Mouse (Mus musculus) embryonic facial prominence, embryonic 11.5 days (tissue): ENCODE data around the gene Resp18. TPM values are rescaled to one million over a fixed set of nuclear protein-coding genes. Genes with fewer than 3 reads are reported as not detected.
A peak's percentile ranks its signal among the peaks of the same experiment; 100 is the strongest.

ENCODE experiments used
- ATAC-seq: fragments of 200-750 bp; cut with Nextera tagmentation; replicated peaks from 2 replicates; pipeline ENCODE4 v1.8.0; 2017; ENCODE audit warnings: low read depth; ENCODE audit not compliant: insufficient number of reproducible peaks, low FRiP score, low TSS enrichment
- DNase-seq: peaks from one replicate; pipeline ENCODE4 v3.0.0-alpha.2; 2015; ENCODE audit warnings: low spot score
- H3K27ac ChIP-seq: fragments of 300-500 bp; sonication (generic); replicated peaks from 2 replicates; pipeline ENCODE4 v1.5.1; 2014; ENCODE audit warnings: mild to moderate bottlenecking, low read depth, low read length, control low read depth
- H3K27me3 ChIP-seq: fragments of 300-500 bp; sonication (generic); 2 replicates; pipeline ENCODE4 v1.6.1; 2014; ENCODE audit warnings: mild to moderate bottlenecking, low read length, moderate library complexity, mixed read lengths; ENCODE audit not compliant: control insufficient read depth, insufficient read depth
- H3K36me3 ChIP-seq: fragments of 300-500 bp; sonication (generic); replicated peaks from 2 replicates; pipeline ENCODE4 v1.6.1; 2014; ENCODE audit warnings: low read depth, mild to moderate bottlenecking, low read length, moderate library complexity, mixed read lengths; ENCODE audit not compliant: control insufficient read depth, insufficient read depth
- H3K4me1 ChIP-seq: fragments of 300-500 bp; sonication (generic); 2 replicates; pipeline ENCODE4 v1.6.1; 2014; ENCODE audit warnings: low read length, mixed read lengths; ENCODE audit not compliant: control insufficient read depth, insufficient read depth
- H3K4me2 ChIP-seq: fragments of 300-500 bp; sonication (generic); 2 replicates; pipeline ENCODE4 v1.6.1; 2014; ENCODE audit warnings: low read depth, mild to moderate bottlenecking, control low read depth, low read length, moderate library complexity
- H3K4me3 ChIP-seq: fragments of 300-500 bp; sonication (generic); 2 replicates; pipeline ENCODE4 v1.5.1; 2014; ENCODE audit warnings: low read depth, low read length, control low read depth
- H3K9ac ChIP-seq: fragments of 300-500 bp; sonication (generic); replicated peaks from 2 replicates; pipeline ENCODE4 v1.6.1; 2014; ENCODE audit warnings: mild to moderate bottlenecking, control low read depth, low read length
- H3K9me3 ChIP-seq: fragments of 300-500 bp; sonication (generic); replicated peaks from 2 replicates; pipeline ENCODE4 v1.6.1; 2016; ENCODE audit warnings: mild to moderate bottlenecking, low read length, inconsistent platforms, mixed read lengths; ENCODE audit not compliant: control insufficient read depth
- WGBS: fragments of 180-500 bp; shearing (Covaris S2); extraction: QIAGEN DNeasy Blood & Tissue Kit; methylation state at CpG from one replicate; pipeline ENCODE4 v1.1.7; 2014; 5-methylcytosine and 5-hydroxymethylcytosine counted together
- polyA plus RNA-seq: library from polyadenylated mRNA; unstranded; fragments of >200 nt; fragmentation: Nextera tagmentation; extraction: Ambion mirVana; gene quantifications from 2 replicates; pipeline ENCODE4 v1.2.1, GENCODE M21; 2014

The Resp18 gene
- polyA plus RNA-seq, 1 experiment from 2014 or later: 4.9 TPM

GRCm38 (mm10) chr1:75290582-75290981 lies 12.4 kb upstream of the Resp18 start:
- Histone ChIP-seq H3K27me3 (no peaks in the 10 kb centered on the region), H3K4me2 (no peak overlapping the region), H3K4me1 (no peaks in the 10 kb centered on the region), H3K9me3 (no peaks in the 10 kb centered on the region), H3K36me3 (no peaks in the 10 kb centered on the region), H3K27ac (no peak overlapping the region), H3K9ac (no peak overlapping the region), H3K4me3 (no peak overlapping the region)
- peak; percentile 55 for DNase-seq
- no peak for ATAC-seq

- no peaks in the 10 kb centered on the region for H3K27me3 ChIP-seq
- no peak overlapping the region for H3K27ac ChIP-seq
- H3K4me3 ChIP-seq: no peak overlapping the region
- H3K4me2 ChIP-seq: no peak overlapping the region
- no peak overlapping the region for H3K9ac ChIP-seq
- H3K9me3 ChIP-seq: no peaks in the 10 kb centered on the region
- DNase-seq: no peak
- no peaks in the 10 kb centered on the region for H3K36me3 ChIP-seq
- ATAC-seq: no peak
- H3K4me1 ChIP-seq: no peaks in the 10 kb centered on the region
- 65% methylated on average over 8 of the region's 8 CpGs for WGBS
Measured at GRCm38 (mm10) chr1:75289888-75290431, 11.7 kb upstream of the Resp18 start.

- Histone ChIP-seq H3K9me3 (no peaks in the 10 kb centered on the region), H3K36me3 (no peaks in the 10 kb centered on the region), H3K4me1 (no peaks in the 10 kb centered on the region), H3K4me2 (no peak overlapping the region), H3K27ac (no peak overlapping the region), H3K27me3 (no peaks in the 10 kb centered on the region), H3K9ac (no peak overlapping the region), H3K4me3 (no peak overlapping the region)
- DNase-seq (peak; percentile 53), ATAC-seq (0 out of 2 replicates have a peak, but pooled peaks have one; percentile 69)
- WGBS: 7% methylated on average over 7 of the region's 7 CpGs
Measured at GRCm38 (mm10) chr1:75289376-75289775, 11.2 kb upstream of the Resp18 start.

GRCm38 (mm10) chr1:75284911-75285310 lies 6.7 kb upstream of the Resp18 start:
- H3K9me3 ChIP-seq: no peaks in the 10 kb centered on the region
- H3K4me2 ChIP-seq: no peak overlapping the region
- 87% methylated on average over 7 of the region's 7 CpGs for WGBS
- H3K4me1 ChIP-seq: no peaks in the 10 kb centered on the region
- H3K27ac ChIP-seq: no peak overlapping the region
- no peaks in the 10 kb centered on the region for H3K27me3 ChIP-seq
- no peaks in the 10 kb centered on the region for H3K36me3 ChIP-seq
- no peak overlapping the region for H3K9ac ChIP-seq
- H3K4me3 ChIP-seq: no peak overlapping the region
- DNase-seq (no peak), ATAC-seq (no peak)

- Histone ChIP-seq H3K27me3 (peaks cover 5% of the 10 kb centered on the region; the same call in 1 of the 2 replicates), H3K9ac (no peak overlapping the region), H3K36me3 (no peaks in the 10 kb centered on the region), H3K4me2 (no peak overlapping the region), H3K4me1 (no peaks in the 10 kb centered on the region), H3K27ac (no peak overlapping the region), H3K9me3 (no peaks in the 10 kb centered on the region), H3K4me3 (no peak overlapping the region)
- 85% methylated on average over 5 of the region's 5 CpGs for WGBS
- DNase-seq (no peak), ATAC-seq (no peak)
Measured at GRCm38 (mm10) chr1:75283017-75283416, 4.8 kb upstream of the Resp18 start.

- Histone ChIP-seq H3K4me2 (no peak overlapping the region), H3K9me3 (no peaks in the 10 kb centered on the region), H3K36me3 (no peaks in the 10 kb centered on the region), H3K4me1 (no peaks in the 10 kb centered on the region), H3K27ac (no peak overlapping the region), H3K27me3 (peaks cover 12% of the 10 kb centered on the region; the same call in 1 of the 2 replicates), H3K9ac (no peak overlapping the region), H3K4me3 (no peak overlapping the region)
- 5% methylated on average over 23 of the region's 23 CpGs for WGBS
- DNase-seq (peak; percentile 88), ATAC-seq (no peak)
Measured at GRCm38 (mm10) chr1:75277195-75278188, 723 bp downstream of the Resp18 start.

GRCm38 (mm10) chr1:75264091-75264880 lies 13.9 kb downstream of the Resp18 start, which contains the start of gene Ptprn:
TSS of gene Ptprn (minus strand) at chr1:75264502.
- Histone ChIP-seq H3K27ac (no peak within 1 kb of the TSS), H3K27me3 (peaks cover 23% of the 10 kb centered on the region), H3K4me2 (0 out of 2 replicates have a peak within 1 kb of the TSS, but pooled peaks have one; percentile 25), H3K9ac (no peak within 1 kb of the TSS), H3K36me3 (no peaks in the 10 kb centered on the region), H3K4me1 (no peaks in the 10 kb centered on the region), H3K4me3 (no peak within 1 kb of the TSS), H3K9me3 (no peaks in the 10 kb centered on the region)
- ATAC-seq (0 out of 2 replicates have a peak, but pooled peaks have one; percentile 65), DNase-seq (no peak)
- 11% methylated on average over 32 of the region's 32 CpGs for WGBS
